Mouse (Mus musculus): Measurements from ENCODE around the gene Ctf2.
A peak's percentile ranks its signal among the peaks of the same experiment; 100 is the strongest.

Gene Ctf2

GRCm38 (mm10) chr7:127685304-127686018 is 46.5 kb downstream of the Ctf2 start:
- DNase-seq, result peak; percentile 13 to 48

GRCm38 (mm10) chr7:127681888-127682553 is 49.9 kb downstream of the Ctf2 start:
- DNase-seq, result no peak

- DNase-seq, result no peak
Measured at GRCm38 (mm10) chr7:127680541-127680940, 51.4 kb downstream of the Ctf2 start.

GRCm38 (mm10) chr7:127678811-127679210 is 53.2 kb downstream of the Ctf2 start:
- no peak for DNase-seq

GRCm38 (mm10) chr7:127677609-127678008 is 54.4 kb downstream of the Ctf2 start:
- DNase-seq, result no peak

- peak; percentile 36 to 65 for DNase-seq
Measured at GRCm38 (mm10) chr7:127677077-127677476, 54.9 kb downstream of the Ctf2 start.

- no peak for DNase-seq
Measured at GRCm38 (mm10) chr7:127675391-127675811, 56.6 kb downstream of the Ctf2 start.

GRCm38 (mm10) chr7:127674977-127675376 is 57.0 kb downstream of the Ctf2 start:
- DNase-seq, result peak; percentile 66 to 87

- DNase-seq, result no peak
Measured at GRCm38 (mm10) chr7:127672776-127673175, 59.2 kb downstream of the Ctf2 start.

- no peak for DNase-seq
Measured at GRCm38 (mm10) chr7:127671880-127672774, 59.8 kb downstream of the Ctf2 start.
